Mouse (Mus musculus) CD4-positive helper T cell, adult 2 months (primary cell): Measurements from ENCODE around the gene Prdx6b.
A peak's percentile ranks its signal among the peaks of the same experiment; 100 is the strongest.

Source experiments
- DNase-seq: peaks from one replicate; pipeline ENCODE4 v3.0.0-alpha.2; 2012; ENCODE audit warnings: low read depth, missing footprints, low spot score

Prdx6b gene

DNA sequence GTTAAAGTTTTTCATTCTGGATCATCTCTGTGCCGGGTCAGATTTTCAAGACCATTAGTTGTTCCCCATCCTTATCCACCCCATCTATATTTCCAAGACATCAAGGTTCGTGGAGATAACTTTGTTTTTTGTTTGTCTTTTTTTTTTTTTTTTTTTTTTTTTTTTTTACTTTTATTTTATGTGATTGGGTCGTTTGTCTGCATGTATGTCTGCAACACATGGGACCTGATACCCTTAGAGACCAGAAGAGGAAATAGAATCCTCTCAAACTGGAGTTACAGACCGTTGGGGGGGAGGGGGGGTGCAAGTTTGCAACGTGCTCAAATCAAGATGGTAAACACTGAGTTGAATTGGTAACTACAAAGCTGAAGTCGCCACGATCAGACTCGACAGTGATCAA, at the start of gene Prdx6b:
TSS of gene Prdx6b (plus strand) at position 301 of the 400 bp plus-strand sequence.
- no peak for DNase-seq

- DNase-seq, result no peak
Observed at GRCm38 (mm10) chr2:80247466-80247865, 44.8 kb upstream of the Prdx6b start.

GRCm38 (mm10) chr2:80247868-80248267, 44.4 kb upstream of the Prdx6b start:
- DNase-seq, result no peak

DNA sequence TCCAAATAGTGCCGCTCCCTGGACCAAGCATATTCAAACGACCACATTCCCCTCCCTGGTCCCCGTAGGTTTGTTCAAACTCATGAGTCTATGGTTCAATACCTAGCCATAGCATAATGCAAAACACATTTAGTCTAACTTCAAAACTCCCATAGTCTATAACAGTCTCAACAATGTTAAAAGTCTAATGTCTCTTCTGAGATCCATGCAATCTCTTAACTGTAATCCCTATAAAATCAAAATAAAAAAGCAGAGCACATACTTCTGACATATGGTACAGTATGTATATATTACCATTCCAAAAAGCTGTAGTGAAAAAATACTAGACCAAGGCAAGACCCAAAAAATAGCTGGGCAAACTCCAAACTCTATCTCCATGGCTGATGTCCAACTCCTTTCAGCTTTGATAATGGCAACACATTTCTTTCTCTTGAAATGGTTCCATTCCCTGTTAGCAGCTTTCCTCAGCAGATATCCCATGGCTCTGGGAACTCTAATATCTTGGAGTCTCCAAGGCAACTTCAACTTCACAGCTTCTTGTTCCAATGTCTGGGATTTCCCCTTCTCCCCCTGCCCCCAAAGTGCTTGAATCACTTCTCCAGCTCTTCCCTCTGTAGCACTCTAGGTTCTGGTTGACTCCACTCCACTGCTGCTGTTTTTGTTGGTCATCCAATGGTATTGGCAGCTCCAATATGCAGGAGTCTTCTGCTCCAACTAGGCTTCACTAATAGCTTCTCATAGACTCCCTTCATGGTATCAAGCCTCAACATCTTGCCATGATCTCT, 32.2 kb upstream of the Prdx6b start:
- DNase-seq, result no peak

GRCm38 (mm10) chr2:80266894-80267293, 25.4 kb upstream of the Prdx6b start:
- DNase-seq, result peak; percentile 39

DNA sequence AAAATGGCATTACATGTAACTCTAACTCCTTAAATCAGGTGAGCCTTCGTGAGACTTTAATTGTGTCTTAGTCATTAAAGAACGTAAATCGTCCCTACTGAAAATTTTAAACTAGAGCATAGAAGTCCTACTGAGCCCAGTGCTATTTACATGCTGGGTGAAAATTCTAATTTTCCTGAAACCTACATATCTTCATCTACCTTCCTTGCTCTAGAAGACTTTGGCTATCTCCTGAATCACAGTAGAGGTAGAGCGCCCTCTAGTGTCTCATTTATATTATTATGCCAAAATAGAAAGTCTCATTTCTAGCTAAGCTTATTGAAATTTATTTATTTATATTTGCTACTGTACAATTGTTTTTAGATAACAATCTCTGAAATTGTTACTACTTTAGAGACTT, 24.2 kb upstream of the Prdx6b start:
- peak; percentile 18 for DNase-seq

GRCm38 (mm10) chr2:80271431-80271830, 20.8 kb upstream of the Prdx6b start:
- DNase-seq, result no peak

DNA sequence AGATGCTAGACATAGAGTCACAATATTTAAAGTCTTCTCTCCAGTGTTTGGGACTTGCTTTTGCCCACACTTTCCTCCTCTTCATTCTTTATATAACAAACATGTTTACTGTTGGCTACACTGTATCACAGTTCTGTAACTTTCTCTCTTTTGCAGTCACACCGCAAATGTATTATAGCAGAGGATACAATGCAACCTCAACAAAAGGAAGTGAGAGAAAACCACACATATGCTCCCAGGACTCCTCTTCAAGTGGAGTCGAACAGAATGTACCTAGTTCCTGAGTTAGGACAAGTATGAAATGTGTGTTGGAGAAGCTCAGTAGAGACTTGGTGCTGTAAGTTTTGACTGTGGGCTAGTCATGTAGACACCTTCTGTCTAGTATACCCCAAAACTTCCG, 19.2 kb upstream of the Prdx6b start:
- DNase-seq, result no peak

- no peak for DNase-seq
Observed at GRCm38 (mm10) chr2:80273763-80274162, 18.5 kb upstream of the Prdx6b start.

- DNase-seq, result no peak
Observed at GRCm38 (mm10) chr2:80275136-80275535, 17.1 kb upstream of the Prdx6b start.

DNA sequence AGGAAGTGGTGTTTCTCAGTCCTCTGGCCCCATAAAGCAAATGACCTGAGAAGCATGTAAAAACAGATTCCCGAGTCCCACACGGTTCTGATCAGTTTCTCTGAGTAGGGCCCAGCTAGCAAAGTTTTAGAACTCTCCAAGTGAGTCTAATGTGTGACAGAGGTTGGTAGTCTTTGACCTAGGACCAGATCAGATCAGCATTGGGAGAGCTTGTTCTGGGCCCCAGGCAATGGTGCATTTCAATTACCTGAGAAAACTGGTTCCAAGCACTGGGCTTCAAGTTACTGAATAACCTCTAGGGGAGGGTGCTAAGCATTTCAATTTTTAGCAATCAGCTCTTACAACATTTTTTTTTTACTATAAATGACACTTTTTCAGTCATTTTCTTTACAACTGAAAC, 10.1 kb upstream of the Prdx6b start:
- DNase-seq, result no peak

GRCm38 (mm10) chr2:80286397-80286796, 5.9 kb upstream of the Prdx6b start:
- DNase-seq, result no peak

DNA sequence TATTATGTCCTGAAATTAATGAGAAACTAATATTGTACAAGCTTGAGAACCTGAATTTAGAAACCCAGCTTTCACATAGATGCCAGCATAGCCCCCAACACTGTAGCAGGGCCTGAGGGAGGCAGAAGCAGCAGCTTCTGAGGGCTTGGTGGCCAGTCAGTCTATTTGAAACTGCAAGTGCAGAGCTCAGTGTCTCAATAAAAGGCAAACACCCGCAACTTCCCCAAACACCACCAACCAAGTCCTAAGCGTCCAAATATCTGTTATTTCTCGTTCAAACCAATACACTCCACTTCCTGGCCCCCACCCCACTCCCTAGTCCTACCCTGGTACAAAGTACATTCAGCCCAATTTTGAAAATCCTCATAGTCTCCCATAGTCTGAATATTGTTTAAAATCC, 6.1 kb downstream of the Prdx6b start:
- no peak for DNase-seq

- DNase-seq, result no peak
Observed at GRCm38 (mm10) chr2:80300806-80301205, 8.5 kb downstream of the Prdx6b start.

GRCm38 (mm10) chr2:80303957-80304356, 11.7 kb downstream of the Prdx6b start:
- no peak for DNase-seq

- DNase-seq, result no peak
Observed at GRCm38 (mm10) chr2:80307701-80308100, 15.4 kb downstream of the Prdx6b start.

DNA sequence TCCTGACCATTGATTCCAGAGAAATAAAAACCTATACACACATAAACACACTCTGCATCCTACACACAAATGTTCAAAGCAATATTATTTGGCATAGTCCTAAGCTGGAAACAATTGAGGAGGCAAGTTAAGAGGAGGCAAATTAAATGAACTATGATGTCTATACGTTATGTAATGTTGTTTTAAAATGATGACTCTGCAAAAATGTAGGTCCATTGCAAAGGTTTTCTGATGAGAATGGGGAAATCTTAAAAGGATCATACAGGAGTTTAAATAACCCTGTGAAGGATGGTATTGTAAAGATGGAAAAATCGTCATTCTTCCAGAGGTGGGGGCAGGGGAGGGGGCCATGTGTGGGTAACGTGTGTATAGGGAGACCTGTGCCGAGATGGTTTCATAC, 17.5 kb downstream of the Prdx6b start:
- no peak for DNase-seq

DNA sequence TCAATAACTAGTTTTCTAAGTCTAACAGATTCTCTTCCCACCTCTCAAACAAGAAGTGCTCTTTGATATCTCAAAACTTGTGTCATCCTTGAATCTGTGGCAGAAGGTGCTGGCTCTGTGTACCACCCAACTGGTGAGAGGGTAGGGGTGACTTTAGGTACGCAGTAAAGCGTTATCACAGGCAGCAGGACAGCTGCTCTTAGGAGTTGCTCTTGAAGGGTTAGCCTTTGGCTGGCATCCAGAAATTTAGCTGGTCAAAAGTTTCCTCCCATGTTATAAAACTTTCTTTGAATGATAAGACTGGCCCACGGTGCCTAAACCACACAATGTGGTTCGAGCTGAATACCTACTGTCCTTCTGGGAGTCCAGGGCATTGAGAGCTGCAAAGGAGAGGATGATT, 18.5 kb downstream of the Prdx6b start:
- DNase-seq, result no peak

- DNase-seq, result no peak
Observed at GRCm38 (mm10) chr2:80311350-80311749, 19.1 kb downstream of the Prdx6b start.

GRCm38 (mm10) chr2:80314201-80314600, 21.9 kb downstream of the Prdx6b start:
- no peak for DNase-seq

- DNase-seq, result no peak
Observed at GRCm38 (mm10) chr2:80314854-80315241, 22.6 kb downstream of the Prdx6b start.

DNA sequence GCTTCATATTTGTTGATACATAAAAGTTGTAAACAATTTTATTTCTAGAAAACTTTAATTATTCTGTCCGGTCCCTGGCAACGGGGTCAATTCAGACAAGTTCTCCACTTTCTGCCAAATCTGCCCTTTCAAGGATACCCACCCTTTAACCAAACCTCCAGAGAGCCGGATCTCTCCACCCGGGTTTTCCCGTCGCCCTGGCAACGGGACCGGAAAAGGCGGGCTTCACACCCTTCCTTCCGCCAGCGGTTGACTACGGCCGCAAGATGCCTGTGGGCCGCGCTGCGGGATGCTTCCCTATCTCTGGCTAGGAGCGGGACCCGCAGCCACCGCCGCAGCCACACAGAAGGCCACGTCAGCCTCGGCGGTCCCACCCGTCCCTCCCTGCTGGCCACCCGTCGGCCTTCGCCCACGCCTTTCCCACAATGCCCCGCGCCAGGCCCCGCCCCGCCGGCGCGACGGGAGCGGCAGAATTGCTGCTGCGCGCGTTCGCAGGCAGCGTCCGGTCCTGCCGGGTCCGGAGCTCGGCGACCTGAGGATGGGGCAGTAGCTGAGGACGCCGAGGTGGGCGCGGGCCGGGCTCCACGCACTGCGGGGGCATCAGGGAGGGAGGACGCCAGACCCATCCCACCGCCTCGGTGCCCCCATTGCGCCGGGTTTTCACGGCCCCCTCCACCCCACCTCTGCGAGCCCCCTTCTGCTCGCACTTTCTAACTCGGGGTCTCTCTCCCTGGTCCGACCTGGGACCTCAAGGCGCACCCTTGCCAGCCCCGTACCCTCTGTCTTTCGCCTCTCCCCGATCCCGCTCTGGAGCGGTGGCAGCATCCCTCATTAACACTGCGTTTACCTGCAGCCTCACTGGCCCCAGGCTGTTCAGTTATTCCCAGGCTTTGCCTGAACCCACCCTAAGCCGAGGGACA, 23.2 kb downstream of the Prdx6b start, which contains the start of gene Dnajc10:
TSS of gene Dnajc10 (plus strand) at position 225 of the 920 bp plus-strand sequence.
- peak; percentile 90 for DNase-seq

GRCm38 (mm10) chr2:80322878-80323277, 30.6 kb downstream of the Prdx6b start:
- no peak for DNase-seq
